Mouse (Mus musculus): ENCODE results near the gene Hus1b. TPM values are rescaled to one million over a fixed set of nuclear protein-coding genes. Genes with fewer than 3 reads are reported as not detected.
A peak's percentile ranks its signal among the peaks of the same experiment; 100 is the strongest.

Gene Hus1b
- under 1 TPM; 0.27 to 0.71 TPM for total RNA-seq (2021)

DNA sequence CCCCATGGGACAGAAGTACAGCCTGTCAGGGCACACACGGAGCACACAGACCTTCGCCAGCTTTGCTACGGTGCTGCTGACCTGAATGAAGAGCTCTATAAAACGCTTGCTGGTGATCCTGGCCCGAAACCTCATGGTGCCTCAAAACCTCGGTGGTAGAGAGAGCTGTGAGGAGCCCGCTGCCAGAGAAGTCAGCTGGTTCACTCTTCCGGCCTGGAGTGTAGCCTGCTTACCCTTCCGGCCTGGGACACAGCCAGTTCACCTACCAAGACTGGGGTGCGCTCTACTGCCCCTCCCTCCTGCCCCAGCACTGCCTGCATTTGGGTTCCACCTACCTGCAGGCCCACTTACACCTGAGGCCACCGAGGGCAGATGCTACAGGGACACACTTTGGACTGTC lies at the start of gene Hus1b:
Hus1b (minus strand) TSS at position 220 of the 400 bp plus-strand sequence.
- DNase-seq (ENCODE audit: low spot score in 2 of 2): no peak
- intact Hi-C loops (cut with DNase I): no loop called here

DNA sequence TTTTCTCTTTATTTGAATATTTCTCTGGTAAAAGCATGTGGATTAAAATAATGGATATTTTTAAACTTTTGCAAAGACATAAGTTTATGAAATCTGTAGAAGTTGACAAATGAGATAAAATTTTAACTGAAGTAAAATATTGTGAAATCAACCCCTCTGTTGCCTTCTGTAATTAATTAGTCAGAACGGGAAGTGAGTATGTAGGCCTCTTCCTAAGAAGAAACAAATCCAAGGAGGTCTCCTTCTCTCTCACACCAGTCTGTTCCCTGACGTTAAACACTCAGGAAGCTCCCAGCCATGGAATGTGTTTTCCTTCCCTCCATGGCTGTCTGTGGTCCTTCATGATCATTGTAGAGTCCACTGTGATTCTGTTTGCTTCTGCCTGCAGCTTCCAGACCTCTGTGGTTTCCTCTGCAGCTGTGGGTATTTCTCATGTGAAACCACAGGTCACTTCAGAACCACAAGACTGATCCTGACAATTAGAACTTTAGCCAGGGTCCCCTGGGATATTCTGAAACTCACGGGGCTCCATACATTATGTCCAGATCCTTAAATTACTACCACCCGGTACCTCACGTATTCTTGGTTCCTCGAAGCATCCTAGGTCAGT lies 46.8 kb upstream of the Hus1b start:
- DNase-seq (ENCODE audit: low spot score in 2 of 2): no peak
- intact Hi-C loops (cut with DNase I): loop anchor here (10.0 kb wide), 1 partner anchor 430 kb away; no protein-coding TSS in a partner anchor

DNA sequence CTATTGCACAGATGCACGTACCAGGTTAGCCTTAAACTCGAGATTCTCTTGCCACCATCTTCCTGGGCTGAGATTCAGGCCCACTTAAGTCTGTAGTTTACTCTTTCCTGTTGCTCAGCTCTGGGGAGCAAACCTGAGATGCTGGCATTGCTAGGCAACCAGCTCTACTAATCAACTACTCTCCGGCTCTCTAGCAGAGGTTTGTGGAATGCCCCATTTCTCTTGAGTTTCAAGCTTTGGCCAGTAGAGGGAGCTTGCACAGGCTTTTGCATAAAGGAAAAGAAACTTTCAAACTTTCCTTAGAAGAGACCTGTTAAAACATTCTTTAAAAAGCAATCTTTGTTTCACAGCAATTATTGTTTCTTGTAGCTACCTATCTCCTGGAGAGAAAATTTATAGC lies 46.3 kb upstream of the Hus1b start:
- DNase-seq (ENCODE audit: low spot score in 2 of 2): peak; percentile 69 to 86
- intact Hi-C loops (cut with DNase I): loop anchor here (10.0 kb wide), 1 partner anchor 429 kb away; no protein-coding TSS in a partner anchor

DNA sequence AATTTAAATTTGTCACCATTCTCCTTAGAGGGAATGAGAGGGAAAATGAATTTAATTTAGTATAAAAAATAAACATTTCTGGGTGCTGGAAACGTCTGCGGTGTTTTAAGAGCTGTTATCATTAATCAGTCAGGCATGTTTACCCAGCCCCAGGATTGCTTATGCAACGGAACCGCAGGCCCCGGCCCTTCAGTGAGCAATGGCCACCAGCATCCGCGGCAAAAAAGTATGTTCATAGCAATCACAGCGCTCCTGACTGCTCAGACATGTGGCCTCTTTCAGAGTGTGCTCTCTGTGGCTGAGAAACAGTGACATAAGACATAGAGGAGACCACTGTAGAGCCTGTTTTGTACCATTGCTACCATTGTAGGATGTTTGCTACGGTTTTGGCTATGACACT lies 42.7 kb upstream of the Hus1b start:
- no peak for DNase-seq (ENCODE audit: low spot score in 2 of 2)
- intact Hi-C loops (cut with DNase I): loop anchor here (10.0 kb wide), 1 partner anchor 425 kb away; no protein-coding TSS in a partner anchor

DNA sequence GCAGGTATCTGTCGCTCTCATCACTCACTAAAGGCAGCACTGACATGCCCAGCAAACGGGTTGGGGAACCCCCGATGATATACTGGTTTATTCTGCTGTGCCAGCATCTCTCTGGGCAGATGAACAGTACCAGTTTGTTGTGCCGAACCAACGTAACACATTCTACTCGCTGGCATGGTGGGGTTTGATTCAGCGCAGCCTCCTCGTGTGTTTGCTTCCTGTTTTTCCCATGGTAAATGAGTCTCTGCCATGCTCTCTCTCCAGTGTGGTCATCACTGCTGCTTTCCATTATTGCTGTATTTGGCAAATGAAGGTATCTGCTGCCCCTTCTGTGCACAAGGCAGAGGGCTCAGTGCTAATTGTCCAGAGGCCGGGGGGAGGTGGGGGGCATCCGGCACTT lies 42.2 kb upstream of the Hus1b start:
- intact Hi-C loops (cut with DNase I): loop anchor here (5.0 to 10.0 kb wide), 2 partner anchors 425 to 628 kb away; no protein-coding TSS in a partner anchor
- DNase-seq (ENCODE audit: low spot score in 2 of 2): no peak

DNA sequence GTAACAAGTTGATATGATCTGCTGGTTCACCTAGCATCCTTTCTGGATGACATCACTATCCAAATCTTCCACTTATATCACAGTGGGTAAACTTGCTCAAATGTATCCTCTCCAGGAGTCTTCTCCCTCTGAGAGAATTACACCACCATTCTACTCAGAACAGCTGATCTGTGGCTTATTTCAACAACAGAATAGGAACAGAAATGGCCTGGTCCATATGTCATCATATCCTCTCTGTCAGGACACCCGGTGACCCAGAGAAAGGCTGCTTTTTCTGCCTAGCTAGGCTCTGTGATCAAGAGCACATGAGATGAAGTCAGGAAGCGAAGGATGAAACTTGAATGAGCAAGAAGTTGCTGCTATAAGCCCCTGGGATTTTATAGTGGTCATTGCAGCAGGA lies 40.1 kb upstream of the Hus1b start:
- no peak for DNase-seq (ENCODE audit: low spot score in 2 of 2)
- intact Hi-C loops (cut with DNase I): loop anchor here (5.0 kb wide), 1 partner anchor 630 kb away; no protein-coding TSS in a partner anchor

DNA sequence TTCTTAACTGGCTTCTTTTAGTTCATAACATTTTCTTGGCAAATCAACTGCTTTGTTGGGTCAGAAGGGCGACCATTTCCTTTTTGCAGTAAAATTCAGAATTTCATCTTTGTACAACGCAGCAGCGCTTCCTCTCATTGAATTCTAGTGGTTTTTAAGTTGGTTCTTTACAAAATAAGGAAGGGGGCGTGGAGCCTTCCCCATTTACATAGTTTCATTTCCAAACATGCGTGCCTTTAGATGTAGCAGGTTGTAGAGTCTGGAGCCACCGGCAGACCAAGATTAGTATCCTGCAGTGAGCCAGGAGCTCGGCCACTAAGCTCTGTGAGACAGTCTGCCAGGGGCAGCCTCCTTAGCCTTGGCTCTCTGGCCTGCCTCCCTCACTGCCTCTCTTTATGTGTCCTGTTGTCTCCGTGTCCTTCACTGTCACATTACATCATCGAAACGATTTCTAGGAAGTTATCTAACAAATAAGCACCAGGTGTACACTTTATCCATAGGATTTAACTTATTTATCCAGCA lies 39.4 kb upstream of the Hus1b start:
- intact Hi-C loops (cut with DNase I): loop anchor here (5.0 kb wide), 1 partner anchor 630 kb away; no protein-coding TSS in a partner anchor
- DNase-seq (ENCODE audit: low spot score in 2 of 2): no peak

DNA sequence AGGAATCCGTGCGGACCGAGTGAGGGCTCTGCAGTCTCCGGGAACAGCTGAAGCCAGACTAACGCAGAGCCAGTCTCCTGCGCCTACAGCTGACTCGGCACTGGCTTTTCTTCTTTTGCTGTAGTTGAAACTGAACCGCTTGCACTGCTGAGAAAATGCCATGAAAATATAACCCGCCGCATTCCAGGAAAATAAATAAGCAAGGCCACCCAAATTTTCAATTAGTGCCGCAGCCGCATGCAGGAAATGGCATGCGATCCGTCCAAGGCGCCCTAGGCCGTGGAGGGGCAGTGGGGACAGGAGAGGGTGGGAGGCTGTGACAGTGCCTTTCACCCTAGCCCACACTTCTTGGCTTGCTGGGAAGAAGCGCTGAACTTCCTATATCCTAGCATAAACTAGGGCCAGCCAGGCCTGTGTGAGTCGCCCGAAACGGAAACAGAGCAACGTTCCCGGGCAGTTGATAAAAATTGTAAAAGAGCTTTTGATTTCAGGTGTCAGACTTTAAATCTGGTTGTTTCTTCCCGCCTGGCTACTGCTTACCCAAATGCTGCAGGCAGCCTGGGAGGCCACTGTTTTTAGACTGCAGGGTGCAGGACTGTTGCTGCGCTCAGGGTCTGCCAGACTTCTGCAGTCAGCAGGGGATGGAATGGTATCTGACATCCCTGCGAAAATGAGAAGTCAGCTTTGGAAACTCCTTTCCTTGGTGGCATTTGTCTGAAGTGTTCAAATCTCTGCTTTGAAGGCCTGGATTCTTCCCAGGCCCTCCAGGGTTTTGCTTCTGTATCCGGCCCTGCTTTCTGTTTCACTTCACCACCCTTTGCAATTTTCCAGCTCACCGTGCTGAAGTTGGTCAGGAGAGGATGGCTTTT lies 38.3 kb upstream of the Hus1b start:
- peak; percentile 42 to 55 for DNase-seq (ENCODE audit: low spot score in 2 of 2)
- intact Hi-C loops (cut with DNase I): loop anchor here (5.0 kb wide), 1 partner anchor 631 kb away; no protein-coding TSS in a partner anchor

DNA sequence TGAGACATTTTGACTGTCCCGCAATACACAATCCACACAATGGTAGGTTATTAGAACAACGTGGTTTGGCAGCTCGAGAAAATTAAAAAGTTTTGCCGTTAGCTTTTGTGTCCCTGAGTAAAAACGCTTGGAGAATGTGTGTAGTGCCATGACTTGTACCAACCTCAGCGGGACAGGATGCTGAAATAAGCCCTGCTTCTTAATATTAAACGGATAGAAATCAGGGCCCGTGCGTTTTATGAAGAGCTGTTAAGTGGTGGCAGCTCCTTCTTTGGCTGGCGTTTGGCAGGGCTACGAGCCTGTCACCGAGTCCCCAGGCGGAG lies 37.7 kb upstream of the Hus1b start:
- DNase-seq (ENCODE audit: low spot score in 2 of 2): no peak
- intact Hi-C loops (cut with DNase I): loop anchor here (5.0 kb wide), 1 partner anchor 632 kb away; no protein-coding TSS in a partner anchor

DNA sequence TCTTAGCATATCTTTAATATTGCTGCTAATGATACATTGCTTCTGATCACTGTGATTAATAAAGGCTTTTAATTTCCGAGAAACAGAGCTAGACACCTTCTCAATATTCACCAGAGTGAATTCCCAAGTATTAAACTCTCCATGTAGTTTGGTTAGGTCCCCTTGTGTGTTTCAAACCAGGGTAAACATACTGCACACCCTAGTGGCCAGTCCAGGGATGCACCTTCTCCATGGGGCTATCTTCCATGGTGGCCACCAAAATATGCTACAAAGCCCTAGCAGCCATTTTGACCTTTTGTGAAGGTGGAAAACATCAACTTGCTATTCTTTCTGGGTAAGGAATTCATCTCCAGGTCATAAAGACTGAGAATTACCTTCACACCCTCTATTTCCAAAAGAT lies 34.1 kb upstream of the Hus1b start:
- intact Hi-C loops (cut with DNase I): loop anchor here (5.0 kb wide), 2 partner anchors 79 to 94 kb away; no protein-coding TSS in a partner anchor

DNA sequence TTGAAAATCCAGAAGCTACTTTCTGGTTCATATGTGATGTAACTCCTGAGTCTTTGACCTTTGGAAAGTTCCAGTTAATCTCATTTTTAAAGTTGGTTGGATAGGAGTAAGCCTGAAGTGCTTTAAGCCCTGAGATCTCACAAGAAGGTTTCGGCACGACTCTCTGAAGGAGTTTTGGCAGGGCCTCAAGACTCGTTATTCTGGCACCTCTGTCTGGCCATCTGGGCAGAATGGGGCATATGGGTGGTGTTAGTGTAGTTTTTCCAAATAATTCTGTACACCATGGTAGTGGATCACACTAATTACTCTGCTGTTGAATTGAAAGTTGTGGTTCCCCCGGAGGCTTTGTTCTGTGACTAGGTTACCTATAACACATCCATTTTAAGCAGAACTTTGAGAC lies 30.7 kb upstream of the Hus1b start:
- intact Hi-C loops (cut with DNase I): no loop called here
- peak in 1 of 2 experiments; percentile 65 for DNase-seq (ENCODE audit: low spot score in 2 of 2)

More for the DNA sequence above, 34.1 kb upstream of the Hus1b start:
- no peak for DNase-seq (ENCODE audit: low spot score in 2 of 2)

DNA sequence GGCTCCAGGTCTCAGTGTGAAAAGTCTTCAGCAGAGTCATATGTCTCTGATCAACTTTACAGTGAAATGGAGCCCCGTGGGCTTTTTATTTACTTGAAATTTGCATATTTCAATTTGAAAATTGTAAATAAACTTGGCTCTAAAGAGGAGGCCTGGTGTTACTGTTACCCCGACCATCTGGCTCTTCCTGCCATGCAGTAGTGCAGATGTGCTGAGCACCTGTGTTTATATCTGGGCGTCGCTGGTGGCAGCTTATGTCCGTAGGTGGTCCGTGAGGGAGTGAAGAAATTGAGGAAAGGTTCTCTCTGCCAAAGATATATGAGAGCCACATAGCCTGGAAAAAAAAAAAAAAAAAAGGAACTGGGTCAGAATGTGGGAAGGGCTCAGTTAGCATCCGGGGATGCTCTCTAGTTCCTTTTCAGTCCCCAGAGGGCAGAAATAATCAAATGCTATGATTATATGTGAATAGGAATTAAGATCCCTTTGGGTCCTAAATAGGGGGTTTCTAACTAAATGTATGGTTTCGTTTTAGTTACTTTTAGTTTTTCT lies 29.1 kb upstream of the Hus1b start:
- intact Hi-C loops (cut with DNase I): no loop called here
- DNase-seq (ENCODE audit: low spot score in 2 of 2): peak in 1 of 2 experiments; percentile 15

DNA sequence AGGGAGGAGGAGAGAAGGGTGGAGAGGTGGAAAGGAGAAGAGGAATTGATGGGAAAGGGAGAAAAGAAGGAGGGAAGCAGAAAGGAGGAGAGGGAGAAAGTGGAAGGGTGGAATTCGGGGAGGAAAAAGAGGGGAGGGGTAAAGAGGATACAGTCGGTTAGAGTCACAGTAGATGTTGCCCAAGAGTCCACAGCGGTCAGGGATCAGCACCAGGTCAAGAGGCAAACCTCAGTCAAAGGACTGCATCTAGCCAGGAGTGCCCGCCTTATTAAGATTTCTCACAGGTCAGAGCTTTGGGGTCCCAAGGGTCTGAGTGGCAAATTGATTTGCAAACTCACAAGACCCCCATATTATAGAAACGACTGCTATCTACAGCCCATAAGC lies 26.7 kb upstream of the Hus1b start:
- DNase-seq (ENCODE audit: low spot score in 2 of 2): no peak
- intact Hi-C loops (cut with DNase I): no loop called here

DNA sequence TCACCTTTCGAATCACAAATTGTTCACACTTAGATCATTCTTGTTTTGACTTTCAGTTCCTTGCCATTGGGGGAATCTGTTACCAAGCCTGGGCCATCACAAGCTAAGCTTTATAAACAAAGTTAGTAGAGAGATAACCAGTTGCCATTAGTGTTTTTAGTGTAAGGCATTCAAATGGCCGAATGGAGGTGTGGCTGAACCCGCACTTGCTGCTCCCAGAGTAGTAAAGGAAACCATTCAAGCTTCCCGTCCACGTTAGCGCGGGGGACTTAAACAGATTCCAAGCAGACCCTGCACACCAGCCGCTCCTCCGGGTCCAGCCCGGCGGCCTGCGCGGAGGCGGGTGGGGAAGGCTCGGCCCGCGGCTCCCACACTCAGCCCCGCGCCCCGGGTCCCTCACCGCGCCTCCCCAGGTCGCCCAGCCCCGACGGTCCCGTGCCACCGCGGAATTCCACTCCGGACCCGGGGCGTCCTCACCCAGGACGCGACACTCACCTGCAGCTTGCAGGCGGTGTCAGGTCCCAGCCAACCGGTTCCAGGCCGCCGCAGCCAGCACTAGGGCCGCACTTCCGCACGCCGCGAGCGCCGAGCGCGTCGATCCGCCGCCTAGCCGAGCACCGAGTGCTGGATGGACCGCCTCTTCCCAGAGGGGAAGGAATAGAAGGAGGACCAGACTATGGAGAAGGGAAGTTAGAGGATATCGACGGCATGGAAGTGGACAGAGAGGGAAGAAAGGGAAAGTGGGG lies 26.1 kb upstream of the Hus1b start, which contains the start of the genes Exoc2 and Gm5447:
Exoc2 (minus strand) TSS at position 593 of the 746 bp plus-strand sequence.
Gm5447 (plus strand) TSS at position 704 of the 746 bp plus-strand sequence.
- intact Hi-C loops (cut with DNase I): no loop called here
- DNase-seq (ENCODE audit: low spot score in 2 of 2): peak; percentile 83 to 84

DNA sequence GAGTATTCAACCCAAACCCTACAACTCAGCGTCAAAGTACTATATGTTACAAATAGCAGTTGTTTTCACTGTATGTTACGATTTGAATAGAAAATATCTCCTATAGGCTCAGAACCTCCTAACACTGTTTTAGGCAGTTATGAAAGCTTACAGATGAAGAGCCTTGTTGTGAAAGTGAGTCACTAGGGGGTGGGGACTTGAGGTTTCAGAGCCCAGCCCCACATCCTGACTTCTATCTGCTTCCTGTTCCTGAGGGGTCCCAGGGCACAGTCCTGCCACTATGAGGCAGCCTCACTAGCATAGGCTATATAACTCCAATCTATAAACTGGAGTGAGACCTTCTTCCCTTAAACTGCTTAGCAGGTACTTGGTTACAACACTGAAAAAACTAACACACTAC lies 24.5 kb upstream of the Hus1b start:
- DNase-seq (ENCODE audit: low spot score in 2 of 2): no peak
- intact Hi-C loops (cut with DNase I): no loop called here

DNA sequence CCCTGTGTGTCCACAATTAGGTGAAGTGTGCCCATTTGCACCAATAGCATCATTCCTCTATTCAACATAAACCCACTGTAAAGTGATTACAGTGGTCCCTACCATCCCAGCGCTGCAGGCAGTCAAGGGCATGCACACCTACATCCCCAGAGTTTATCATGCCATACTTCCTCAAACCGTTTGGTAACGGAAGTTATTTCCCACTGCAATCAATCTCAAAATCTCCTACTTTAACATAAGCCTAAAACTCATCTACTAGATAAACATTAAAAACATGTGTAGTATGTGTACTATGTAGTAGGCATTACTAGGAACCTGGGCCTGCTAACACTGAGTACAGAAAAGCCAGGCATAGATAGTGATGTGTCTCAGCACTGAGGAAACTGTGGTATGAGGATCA lies 23.5 kb upstream of the Hus1b start:
- DNase-seq (ENCODE audit: low spot score in 2 of 2): no peak
- intact Hi-C loops (cut with DNase I): no loop called here

DNA sequence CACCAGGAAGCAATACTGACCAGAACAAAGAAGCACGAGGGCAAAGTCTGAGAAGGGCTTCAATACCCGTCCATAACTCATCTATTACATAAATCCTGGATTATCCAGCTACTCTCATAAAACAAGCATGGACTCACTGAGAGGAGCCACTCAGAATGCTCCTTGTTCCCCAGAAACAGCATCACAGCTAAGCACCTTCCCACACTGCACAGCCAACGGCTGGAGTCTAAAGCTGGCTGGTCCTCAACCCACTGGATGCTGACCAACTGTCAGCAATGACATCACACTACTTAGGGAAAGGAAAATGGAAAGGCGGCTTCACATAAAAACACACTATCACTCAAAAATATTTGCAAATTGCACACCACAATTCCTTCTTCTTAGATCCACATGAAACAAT lies 20.8 kb upstream of the Hus1b start:
- intact Hi-C loops (cut with DNase I): no loop called here
- DNase-seq (ENCODE audit: low spot score in 2 of 2): peak in 1 of 2 experiments; percentile 60

DNA sequence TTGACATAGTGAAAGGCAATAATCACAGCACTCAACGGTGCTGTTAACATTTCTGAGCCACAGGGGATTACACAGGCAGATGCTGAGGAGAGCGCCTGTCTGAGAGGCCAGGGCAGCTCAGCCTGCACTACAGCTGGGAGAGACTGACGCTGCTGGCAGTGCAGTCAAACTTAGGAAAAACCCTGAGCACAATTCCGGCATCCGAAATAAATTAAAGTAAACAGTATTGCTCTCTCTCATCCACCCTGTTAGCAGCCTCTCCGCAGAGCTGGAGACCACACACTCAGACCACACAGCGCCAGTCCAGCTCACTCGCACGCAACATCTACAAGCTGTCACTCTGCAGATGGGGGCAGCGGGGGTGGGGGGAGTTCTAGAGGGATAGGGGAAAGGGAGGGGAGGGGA lies 18.9 kb upstream of the Hus1b start:
- DNase-seq (ENCODE audit: low spot score in 2 of 2): no peak
- intact Hi-C loops (cut with DNase I): no loop called here

DNA sequence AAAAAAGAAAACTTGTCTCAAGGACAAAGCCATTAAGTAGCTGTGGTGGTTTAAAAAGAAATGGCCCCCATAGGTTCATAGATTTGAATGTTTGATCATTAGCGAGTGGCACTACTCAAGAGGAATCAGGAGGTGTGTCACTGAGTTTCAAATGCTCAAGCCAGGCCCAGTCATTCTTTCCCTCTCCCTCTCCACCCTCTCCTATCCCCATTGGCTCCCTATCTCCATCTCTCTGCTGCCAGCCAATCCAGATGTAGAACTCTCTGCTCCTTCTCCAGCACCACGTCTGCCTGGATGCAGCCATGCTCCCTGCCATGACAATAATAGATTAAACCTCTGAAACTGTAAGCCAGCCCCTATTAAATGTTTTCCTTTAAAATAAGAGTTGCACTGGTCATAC lies 14.4 kb upstream of the Hus1b start:
- intact Hi-C loops (cut with DNase I): no loop called here
- no peak for DNase-seq (ENCODE audit: low spot score in 2 of 2)

Data from left cerebral cortex, postnatal 25 days (tissue).